Mouse (Mus musculus): ENCODE measurements around the gene Rxfp2.

DNA sequence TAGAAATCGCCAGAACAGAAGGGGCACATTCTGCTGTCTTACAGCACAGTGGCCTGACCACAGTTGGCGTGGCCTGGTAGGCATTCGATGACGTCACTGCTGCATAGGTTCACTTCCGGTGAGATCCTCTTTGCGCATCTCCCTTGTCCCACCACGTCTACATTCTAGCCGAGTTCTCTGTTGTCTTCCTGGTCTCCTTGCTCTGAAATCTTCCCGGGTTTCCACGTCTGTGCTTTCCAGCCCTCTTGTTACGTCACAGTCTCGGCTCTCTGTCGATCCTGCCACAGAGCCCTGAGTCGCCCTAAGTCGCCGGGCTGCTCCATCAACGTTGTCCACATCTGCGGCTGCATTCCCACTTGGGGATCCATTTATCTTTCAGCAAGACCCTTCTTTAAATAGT, 4.1 kb downstream of the Rxfp2 start:
- TF ChIP-seq CTCF (conservative IDR thresholded peaks at IDR 0.05; ENCODE audit: insufficient read depth, insufficient read length, low read depth, low read length) (no peak), POLR2A (IDR thresholded peaks at IDR 0.05; ENCODE audit: low read depth, low read length) (no peak)

All from kidney, adult 2 months (tissue).